Mouse (Mus musculus): ENCODE measurements around the gene Tsnaxip1. TPM values are rescaled to one million over a fixed set of nuclear protein-coding genes. Genes with fewer than 3 reads are reported as not detected.
A peak's percentile ranks its signal among the peaks of the same experiment; 100 is the strongest.
"Not testable (repeated sequence)": the region's sequence is repeated elsewhere in the genome, so short reads cannot be mapped to it uniquely, and the experiment has no call there.

Tsnaxip1 gene
- polyA plus RNA-seq, 1 experiment from 2014 or later: 1.2 TPM

GRCm38 (mm10) chr8:105833740-105834139 lies 6.2 kb downstream of the Tsnaxip1 start:
- H3K4me1 ChIP-seq (replicated peaks; ENCODE audit: control insufficient read depth, insufficient read depth, low read length); H3K4me3 ChIP-seq (ENCODE audit: low read depth, low read length); H3K4me2 ChIP-seq (replicated peaks; ENCODE audit: low read depth, low read length); H3K9ac ChIP-seq (ENCODE audit: low read depth, low read length); H3K27me3 ChIP-seq (ENCODE audit: control insufficient read depth, insufficient read depth, low read length); H3K36me3 ChIP-seq (ENCODE audit: control insufficient read depth, insufficient read depth, low read length); DNase-seq (ENCODE audit: low spot score); H3K27ac ChIP-seq (ENCODE audit: low read depth, low read length); H3K9me3 ChIP-seq (ENCODE audit: control insufficient read depth, low read length); ATAC-seq (ENCODE audit: low FRiP score): not testable (repeated sequence)
- 81% methylated on average over 2 of the region's 2 CpGs for WGBS

GRCm38 (mm10) chr8:105835318-105835717 lies 7.8 kb downstream of the Tsnaxip1 start:
- Histone ChIP-seq H3K27me3 (ENCODE audit: control insufficient read depth, insufficient read depth, low read length) (no peaks in the 10 kb centered on the region), H3K27ac (ENCODE audit: low read depth, low read length) (no peak overlapping the region), H3K9me3 (ENCODE audit: control insufficient read depth, low read length) (no peaks in the 10 kb centered on the region), H3K9ac (ENCODE audit: low read depth, low read length) (no peak overlapping the region), H3K4me3 (ENCODE audit: low read depth, low read length) (no peak overlapping the region), H3K4me1 (replicated peaks; ENCODE audit: control insufficient read depth, insufficient read depth, low read length) (no peaks in the 10 kb centered on the region), H3K4me2 (replicated peaks; ENCODE audit: low read depth, low read length) (no peak overlapping the region), H3K36me3 (ENCODE audit: control insufficient read depth, insufficient read depth, low read length) (no peaks in the 10 kb centered on the region)
- WGBS: 31% methylated on average over 11 of the region's 11 CpGs
- DNase-seq (ENCODE audit: low spot score): peak; percentile 62
- ATAC-seq (ENCODE audit: low FRiP score): no peak

- no peak overlapping the region for H3K9ac ChIP-seq (ENCODE audit: low read depth, low read length)
- ATAC-seq (ENCODE audit: low FRiP score) (no peak), DNase-seq (ENCODE audit: low spot score) (no peak)
- no peak overlapping the region for H3K27ac ChIP-seq (ENCODE audit: low read depth, low read length)
- no peaks in the 10 kb centered on the region for H3K9me3 ChIP-seq (ENCODE audit: control insufficient read depth, low read length)
- no peak overlapping the region for H3K4me2 ChIP-seq (replicated peaks; ENCODE audit: low read depth, low read length)
- 89% methylated on average over 6 of the region's 6 CpGs for WGBS
- H3K4me1 ChIP-seq (replicated peaks; ENCODE audit: control insufficient read depth, insufficient read depth, low read length): no peaks in the 10 kb centered on the region
- no peak overlapping the region for H3K4me3 ChIP-seq (ENCODE audit: low read depth, low read length)
- H3K27me3 ChIP-seq (ENCODE audit: control insufficient read depth, insufficient read depth, low read length): no peaks in the 10 kb centered on the region
- H3K36me3 ChIP-seq (ENCODE audit: control insufficient read depth, insufficient read depth, low read length): no peaks in the 10 kb centered on the region
These were observed 9.5 kb downstream of the Tsnaxip1 start for GRCm38 (mm10) chr8:105836991-105837390.

- DNase-seq (ENCODE audit: low spot score) (no peak), ATAC-seq (ENCODE audit: low FRiP score) (no peak)
- H3K27ac ChIP-seq (ENCODE audit: low read depth, low read length): no peak overlapping the region
- no peak overlapping the region for H3K9ac ChIP-seq (ENCODE audit: low read depth, low read length)
- H3K27me3 ChIP-seq (ENCODE audit: control insufficient read depth, insufficient read depth, low read length): no peaks in the 10 kb centered on the region
- H3K36me3 ChIP-seq (ENCODE audit: control insufficient read depth, insufficient read depth, low read length): no peaks in the 10 kb centered on the region
- no peaks in the 10 kb centered on the region for H3K4me1 ChIP-seq (replicated peaks; ENCODE audit: control insufficient read depth, insufficient read depth, low read length)
- no peak overlapping the region for H3K4me2 ChIP-seq (replicated peaks; ENCODE audit: low read depth, low read length)
- no peaks in the 10 kb centered on the region for H3K9me3 ChIP-seq (ENCODE audit: control insufficient read depth, low read length)
- no peak overlapping the region for H3K4me3 ChIP-seq (ENCODE audit: low read depth, low read length)
- WGBS: 89% methylated on average over 5 of the region's 5 CpGs
These were observed 11.7 kb downstream of the Tsnaxip1 start for GRCm38 (mm10) chr8:105839209-105839608.

- no peaks in the 10 kb centered on the region for H3K9me3 ChIP-seq (ENCODE audit: control insufficient read depth, low read length)
- peaks cover 8% of the 10 kb centered on the region for H3K36me3 ChIP-seq (ENCODE audit: control insufficient read depth, insufficient read depth, low read length)
- H3K27ac ChIP-seq (ENCODE audit: low read depth, low read length): no peak overlapping the region
- no peak overlapping the region for H3K9ac ChIP-seq (ENCODE audit: low read depth, low read length)
- DNase-seq (ENCODE audit: low spot score) (no peak), ATAC-seq (ENCODE audit: low FRiP score) (no peak)
- 92% methylated on average over 11 of the region's 11 CpGs for WGBS
- no peak overlapping the region for H3K4me3 ChIP-seq (ENCODE audit: low read depth, low read length)
- no peaks in the 10 kb centered on the region for H3K27me3 ChIP-seq (ENCODE audit: control insufficient read depth, insufficient read depth, low read length)
- peaks cover 5% of the 10 kb centered on the region for H3K4me1 ChIP-seq (replicated peaks; ENCODE audit: control insufficient read depth, insufficient read depth, low read length)
- no peak overlapping the region for H3K4me2 ChIP-seq (replicated peaks; ENCODE audit: low read depth, low read length)
These were observed 19.1 kb downstream of the Tsnaxip1 start for GRCm38 (mm10) chr8:105846678-105847077.

GRCm38 (mm10) chr8:105850014-105850413 lies 22.5 kb downstream of the Tsnaxip1 start:
- Histone ChIP-seq H3K9ac (ENCODE audit: low read depth, low read length) (no peak overlapping the region), H3K27me3 (ENCODE audit: control insufficient read depth, insufficient read depth, low read length) (no peaks in the 10 kb centered on the region), H3K36me3 (ENCODE audit: control insufficient read depth, insufficient read depth, low read length) (peaks cover 3% of the 10 kb centered on the region), H3K27ac (ENCODE audit: low read depth, low read length) (no peak overlapping the region), H3K4me1 (replicated peaks; ENCODE audit: control insufficient read depth, insufficient read depth, low read length) (peaks cover 5% of the 10 kb centered on the region), H3K9me3 (ENCODE audit: control insufficient read depth, low read length) (no peaks in the 10 kb centered on the region), H3K4me3 (ENCODE audit: low read depth, low read length) (no peak overlapping the region), H3K4me2 (replicated peaks; ENCODE audit: low read depth, low read length) (no peak overlapping the region)
- WGBS: 81% methylated on average over 4 of the region's 4 CpGs
- ATAC-seq (ENCODE audit: low FRiP score) (no peak), DNase-seq (ENCODE audit: low spot score) (no peak)

- H3K9ac ChIP-seq (ENCODE audit: low read depth, low read length): no peak overlapping the region; the same call in 1 of the 2 replicates
These were observed 23.1 kb downstream of the Tsnaxip1 start for GRCm38 (mm10) chr8:105850611-105851010.

GRCm38 (mm10) chr8:105851651-105852143 lies 24.2 kb downstream of the Tsnaxip1 start:
- H3K27me3 ChIP-seq (ENCODE audit: control insufficient read depth, insufficient read depth, low read length): no peaks in the 10 kb centered on the region
- ATAC-seq (ENCODE audit: low FRiP score) (peak; percentile 81), DNase-seq (ENCODE audit: low spot score) (peak; percentile 95)
- H3K9me3 ChIP-seq (ENCODE audit: control insufficient read depth, low read length): no peaks in the 10 kb centered on the region
- WGBS: under 1% methylated on average over 34 of the region's 34 CpGs
- peak overlapping the region; percentile 88 for H3K9ac ChIP-seq (ENCODE audit: low read depth, low read length)
- peak overlapping the region; percentile 67 for H3K4me3 ChIP-seq (ENCODE audit: low read depth, low read length)
- no peaks in the 10 kb centered on the region for H3K36me3 ChIP-seq (ENCODE audit: control insufficient read depth, insufficient read depth, low read length)
- no peak overlapping the region; the same call in 1 of the 2 replicates for H3K27ac ChIP-seq (ENCODE audit: low read depth, low read length)
- peaks cover 11% of the 10 kb centered on the region for H3K4me1 ChIP-seq (replicated peaks; ENCODE audit: control insufficient read depth, insufficient read depth, low read length)
- peak overlapping the region; percentile 66 for H3K4me2 ChIP-seq (replicated peaks; ENCODE audit: low read depth, low read length)

More at GRCm38 (mm10) chr8:105850611-105851010, 23.1 kb downstream of the Tsnaxip1 start:
- Histone ChIP-seq H3K4me2 (replicated peaks; ENCODE audit: low read depth, low read length) (peak overlapping the region; percentile 29), H3K27ac (ENCODE audit: low read depth, low read length) (no peak overlapping the region), H3K9me3 (ENCODE audit: control insufficient read depth, low read length) (no peaks in the 10 kb centered on the region), H3K4me1 (replicated peaks; ENCODE audit: control insufficient read depth, insufficient read depth, low read length) (peaks cover 5% of the 10 kb centered on the region), H3K4me3 (ENCODE audit: low read depth, low read length) (no peak overlapping the region; the same call in 1 of the 2 replicates), H3K27me3 (ENCODE audit: control insufficient read depth, insufficient read depth, low read length) (no peaks in the 10 kb centered on the region), H3K36me3 (ENCODE audit: control insufficient read depth, insufficient read depth, low read length) (no peaks in the 10 kb centered on the region)
- ATAC-seq (ENCODE audit: low FRiP score) (no peak), DNase-seq (ENCODE audit: low spot score) (no peak)
- 83% methylated on average over 7 of the region's 7 CpGs for WGBS

- no peaks in the 10 kb centered on the region for H3K27me3 ChIP-seq (ENCODE audit: control insufficient read depth, insufficient read depth, low read length)
- 82% methylated on average over 12 of the region's 12 CpGs for WGBS
- no peak overlapping the region for H3K4me3 ChIP-seq (ENCODE audit: low read depth, low read length)
- DNase-seq (ENCODE audit: low spot score) (no peak), ATAC-seq (ENCODE audit: low FRiP score) (no peak)
- H3K4me1 ChIP-seq (replicated peaks; ENCODE audit: control insufficient read depth, insufficient read depth, low read length): peaks cover 11% of the 10 kb centered on the region
- H3K9ac ChIP-seq (ENCODE audit: low read depth, low read length): no peak overlapping the region
- H3K27ac ChIP-seq (ENCODE audit: low read depth, low read length): no peak overlapping the region
- H3K4me2 ChIP-seq (replicated peaks; ENCODE audit: low read depth, low read length): no peak overlapping the region
- H3K36me3 ChIP-seq (ENCODE audit: control insufficient read depth, insufficient read depth, low read length): no peaks in the 10 kb centered on the region
- no peaks in the 10 kb centered on the region for H3K9me3 ChIP-seq (ENCODE audit: control insufficient read depth, low read length)
These were observed 24.7 kb downstream of the Tsnaxip1 start for GRCm38 (mm10) chr8:105852146-105852729.
